Mouse (Mus musculus) CH12.LX (cell line): ENCODE results near the gene Itpr1. TPM values are rescaled to one million over a fixed set of nuclear protein-coding genes. Genes with fewer than 3 reads are reported as not detected.

Experiments
- DNase-seq: peaks from one replicate; pipeline ENCODE4 v3.0.0-alpha.2; 2013; ENCODE audit errors: extremely low read depth
- H3K27ac ChIP-seq: 2 replicates; pipeline ENCODE4 v1.5.1; 2012; ENCODE audit warnings: low read depth, mild to moderate bottlenecking, control low read depth, moderate library complexity; ENCODE audit not compliant: insufficient read depth
- H3K27me3 ChIP-seq: replicated peaks from 2 replicates; pipeline ENCODE3; 2012; ENCODE audit warnings: inconsistent platforms
- H3K36me3 ChIP-seq, 2 experiments: replicated peaks in 1 of 2; 2 replicates each; pipeline versions ENCODE3 to v1.6.1; 2012; ENCODE audit warnings: inconsistent platforms in 1 of 2, low read length in 1 of 2, mild to moderate bottlenecking in 1 of 2, mixed read lengths in 1 of 2, moderate library complexity in 1 of 2; ENCODE audit not compliant: control insufficient read depth in 1 of 2, insufficient read depth in 1 of 2
- H3K4me1 ChIP-seq, 2 experiments: 2 replicates each; pipeline ENCODE4 v1.6.1; 2012; ENCODE audit warnings: inconsistent platforms in 1 of 2, moderate library complexity in 1 of 2; ENCODE audit not compliant: insufficient read depth in 2 of 2, control insufficient read depth in 1 of 2
- H3K4me2 ChIP-seq: 2 replicates; pipeline ENCODE4 v1.6.1; 2012; ENCODE audit warnings: low read depth, mild to moderate bottlenecking, control low read depth; ENCODE audit not compliant: poor library complexity, insufficient read depth, severe bottlenecking
- H3K4me3 ChIP-seq, 3 experiments: fragments of 150-350 bp in 1 of 3; sonication (generic) in 1 of 3; replicated peaks in 1 of 3; 2 replicates each; pipeline versions ENCODE3 to v1.5.1; 2011 to 2012; ENCODE audit warnings: low read depth in 2 of 3, low read length in 2 of 3, mild to moderate bottlenecking in 2 of 3, moderate library complexity in 2 of 3, control low read depth in 1 of 3, improper control_type of control experiment in 1 of 3, inconsistent platforms in 1 of 3, mixed read lengths in 1 of 3; ENCODE audit not compliant: poor library complexity in 1 of 3
- H3K79me2 ChIP-seq: replicated peaks from 2 replicates; pipeline ENCODE4 v1.6.1; 2012; ENCODE audit warnings: mild to moderate bottlenecking, moderate library complexity; ENCODE audit not compliant: control insufficient read depth, poor library complexity, insufficient read depth, severe bottlenecking; ENCODE audit errors: extremely low read depth
- H3K9ac ChIP-seq: 2 replicates; pipeline ENCODE4 v1.6.1; 2012; ENCODE audit warnings: low read depth, mild to moderate bottlenecking, control low read depth, moderate library complexity; ENCODE audit not compliant: insufficient read depth
- H3K9me3 ChIP-seq: replicated peaks from 2 replicates; pipeline ENCODE3; 2012; ENCODE audit warnings: low read length, inconsistent platforms, mixed read lengths
- BHLHE40 ChIP-seq: IDR thresholded peaks from 2 replicates; pipeline ENCODE4 v1.6.1; 2011; ENCODE audit warnings: mild to moderate bottlenecking, low read depth, low read length, improper control_type of control experiment
- CTCF ChIP-seq, 2 experiments: IDR thresholded peaks in 1 of 2; conservative IDR thresholded peaks in 1 of 2; 2 replicates each; pipeline ENCODE4 v1.5.1; 2011 to 2012; ENCODE audit warnings: low read depth in 2 of 2, low read length in 2 of 2, improper control_type of control experiment in 1 of 2, inconsistent platforms in 1 of 2, mild to moderate bottlenecking in 1 of 2, moderate library complexity in 1 of 2
- E2F4 ChIP-seq: IDR thresholded peaks from 2 replicates; pipeline ENCODE4 v1.6.1; 2011; ENCODE audit warnings: low read depth, low read length, improper control_type of control experiment; ENCODE audit not compliant: insufficient replicate concordance
- EP300 ChIP-seq: IDR thresholded peaks from 2 replicates; pipeline ENCODE4 v1.6.1; 2011; ENCODE audit warnings: low read length, improper control_type of control experiment
- GABPA ChIP-seq: IDR thresholded peaks from 2 replicates; pipeline ENCODE4 v1.6.1; 2012; ENCODE audit warnings: low read depth, low read length, improper control_type of control experiment, inconsistent platforms; ENCODE audit not compliant: insufficient replicate concordance
- HCFC1 ChIP-seq: IDR thresholded peaks from 2 replicates; pipeline ENCODE4 v1.6.1; 2012; ENCODE audit warnings: low read depth, mild to moderate bottlenecking, inconsistent platforms, low read length, improper control_type of control experiment
- JUN ChIP-seq: IDR thresholded peaks from 2 replicates; pipeline ENCODE4 v1.6.1; 2011; ENCODE audit warnings: low read depth, mild to moderate bottlenecking, low read length, improper control_type of control experiment, moderate library complexity; ENCODE audit not compliant: insufficient read depth
- KAT2A ChIP-seq: IDR thresholded peaks from 2 replicates; pipeline ENCODE4 v1.6.1; 2012; ENCODE audit warnings: low read length, improper control_type of control experiment, inconsistent platforms; ENCODE audit not compliant: insufficient replicate concordance
- MAFK ChIP-seq: IDR thresholded peaks from 2 replicates; pipeline ENCODE4 v1.6.1; 2011; ENCODE audit warnings: low read length, improper control_type of control experiment; ENCODE audit not compliant: insufficient replicate concordance
- MAX ChIP-seq: IDR thresholded peaks from 2 replicates; pipeline ENCODE4 v1.6.1; 2011; ENCODE audit warnings: low read length, improper control_type of control experiment
- MXI1 ChIP-seq: IDR thresholded peaks from 2 replicates; pipeline ENCODE4 v1.6.1; 2011; ENCODE audit warnings: mild to moderate bottlenecking, low read depth, low read length, improper control_type of control experiment
- MYC ChIP-seq: IDR thresholded peaks from 2 replicates; pipeline ENCODE4 v1.6.1; 2011; ENCODE audit warnings: low read depth, mild to moderate bottlenecking, improper control_type of control experiment, low read length
- NELFE ChIP-seq: IDR thresholded peaks from 2 replicates; pipeline ENCODE4 v1.6.1; 2011; ENCODE audit warnings: low read depth, low read length, improper control_type of control experiment
- NRF1 ChIP-seq: IDR thresholded peaks from 2 replicates; pipeline ENCODE4 v1.6.1; 2014; ENCODE audit warnings: low read depth, mild to moderate bottlenecking, inconsistent platforms, low read length, improper control_type of control experiment, moderate library complexity
- RAD21 ChIP-seq: IDR thresholded peaks from 2 replicates; pipeline ENCODE4 v1.6.1; 2011; ENCODE audit warnings: low read depth, mild to moderate bottlenecking, low read length, improper control_type of control experiment, moderate library complexity
- RCOR1 ChIP-seq: conservative IDR thresholded peaks from 2 replicates; pipeline ENCODE4 v1.6.1; 2012; ENCODE audit warnings: low read depth, mild to moderate bottlenecking, inconsistent platforms, low read length, improper control_type of control experiment
- SIN3A ChIP-seq: IDR thresholded peaks from 2 replicates; pipeline ENCODE4 v1.6.1; 2012; ENCODE audit warnings: low read length, improper control_type of control experiment, inconsistent platforms
- SMC3 ChIP-seq: IDR thresholded peaks from 2 replicates; pipeline ENCODE4 v1.6.1; 2011; ENCODE audit warnings: low read depth, low read length, improper control_type of control experiment
- TBP ChIP-seq: conservative IDR thresholded peaks from 2 replicates; pipeline ENCODE4 v1.6.1; 2011; ENCODE audit warnings: low read depth, low read length, improper control_type of control experiment
- TCF12 ChIP-seq: IDR thresholded peaks from 2 replicates; pipeline ENCODE4 v1.6.1; 2014; ENCODE audit warnings: low read depth, mild to moderate bottlenecking, inconsistent platforms, low read length, improper control_type of control experiment
- UBTF ChIP-seq: IDR thresholded peaks from 2 replicates; pipeline ENCODE4 v1.6.1; 2012; ENCODE audit warnings: low read depth, mild to moderate bottlenecking, inconsistent platforms, low read length, improper control_type of control experiment, moderate library complexity
- USF1 ChIP-seq: IDR thresholded peaks from 2 replicates; pipeline ENCODE4 v1.6.1; 2014; ENCODE audit warnings: low read depth, mild to moderate bottlenecking, inconsistent platforms, low read length, improper control_type of control experiment
- ZC3H11A ChIP-seq: IDR thresholded peaks from 2 replicates; pipeline ENCODE4 v1.6.1; 2012; ENCODE audit warnings: low read depth, mild to moderate bottlenecking, inconsistent platforms, low read length, improper control_type of control experiment
- ZKSCAN1 ChIP-seq: IDR thresholded peaks from 2 replicates; pipeline ENCODE4 v1.6.1; 2012; ENCODE audit warnings: low read depth, inconsistent platforms, low read length, improper control_type of control experiment, borderline replicate concordance
- ZMIZ1 ChIP-seq: IDR thresholded peaks from 2 replicates; pipeline ENCODE4 v1.6.1; 2012; ENCODE audit warnings: low read depth, mild to moderate bottlenecking, inconsistent platforms, low read length, improper control_type of control experiment
- ZNF384 ChIP-seq: IDR thresholded peaks from 2 replicates; pipeline ENCODE4 v1.6.1; 2012; ENCODE audit warnings: low read depth, low read length, improper control_type of control experiment, inconsistent platforms
- dilution Hi-C: fragments of 300-500 bp; cut with MboI; formaldehyde crosslinking; loops from 2 replicates; pipeline ENCODE4 v1.14.3; 2020; ENCODE audit warnings: low sequenced_read_pairs; ENCODE audit not compliant: extremely low pct_unique_long_range_greater_than_20kb, extremely low pct_ligation_motif_present
- in situ Hi-C: fragments of 300-500 bp; cut with MboI; formaldehyde crosslinking; loops from 3 replicates; pipeline ENCODE4 v1.14.3; 2019; ENCODE audit warnings: low sequenced_read_pairs, low pct_ligation_motif_present, low pct_unique_long_range_greater_than_20kb, mixed read lengths
- polyA plus RNA-seq: library from polyadenylated mRNA; unstranded; fragments of >175 nt; gene quantifications from 2 replicates; pipeline ENCODE4 v1.2.1, GENCODE M21; 2012; ENCODE audit warnings: low read depth; ENCODE audit not compliant: insufficient read length
- total RNA-seq, 2 experiments: library from RNA; depleted of rRNA; stranded (reverse); fragments of 300-350 nt in 1 of 2; fragments of >200 nt in 1 of 2; gene quantifications; 2 replicates each; pipeline ENCODE4 v1.2.3; 2012 to 2014

Itpr1 gene
- total and polyA plus RNA-seq, 3 experiments: 42.8 to 73.1 (median 53.4) TPM

- no peak overlapping the region for H3K4me2 ChIP-seq
- no peak overlapping the region for H3K9ac ChIP-seq
- no peaks in the 10 kb centered on the region for H3K9me3 ChIP-seq
- H3K27ac ChIP-seq: no peak overlapping the region
- H3K79me2 ChIP-seq: no peaks in the 10 kb centered on the region
- H3K4me3 ChIP-seq: no peak overlapping the region
- dilution Hi-C loops: no loop called here
- no peak for TF ChIP-seq RCOR1
- TF ChIP-seq BHLHE40: no peak
- TF ChIP-seq JUN: no peak
- TF ChIP-seq ZC3H11A: no peak
- no peak for TF ChIP-seq MAFK
- TF ChIP-seq NELFE: no peak
- TF ChIP-seq E2F4: no peak
- TF ChIP-seq SIN3A: no peak
- no peak for TF ChIP-seq UBTF
- TF ChIP-seq ZKSCAN1: no peak
- no peak for TF ChIP-seq HCFC1
- no peak for TF ChIP-seq MAX
- TF ChIP-seq KAT2A: no peak
- no peak for TF ChIP-seq RAD21
- TF ChIP-seq USF1: no peak
- TF ChIP-seq TCF12: no peak
- no peak for TF ChIP-seq GABPA
- TF ChIP-seq, all 38 proteins: peak for 0
- Histone ChIP-seq H3K36me3 (peaks cover 21 to 90% of the 10 kb centered on the region in 2 experiments), H3K4me1 (peaks cover 0 to 5% of the 10 kb centered on the region in 2 experiments; a peak in 1 of 4 replicates), H3K27me3 (no peaks in the 10 kb centered on the region)
- DNase-seq: no peak
- in situ Hi-C loops: no loop called here
These were observed 240.7 kb downstream of the Itpr1 start for GRCm38 (mm10) chr6:108453618-108454017.

GRCm38 (mm10) chr6:108454061-108454891 lies 241.4 kb downstream of the Itpr1 start:
- TF ChIP-seq MAFK: no peak
- no peak for TF ChIP-seq E2F4
- TF ChIP-seq SIN3A: no peak
- TF ChIP-seq MXI1: no peak
- no peak for TF ChIP-seq GABPA
- no peak for TF ChIP-seq RCOR1
- TF ChIP-seq TCF12: no peak
- TF ChIP-seq MYC: no peak
- no peak for TF ChIP-seq EP300
- TF ChIP-seq NELFE: no peak
- no peak for TF ChIP-seq TBP
- no peak for TF ChIP-seq ZMIZ1
- no peak for TF ChIP-seq KAT2A
- TF ChIP-seq SMC3: no peak
- no peak for TF ChIP-seq CTCF (conservative IDR thresholded peaks at IDR 0.05 in 1 of 2, IDR thresholded peaks at IDR 0.05 in 1 of 2; ENCODE audit: low read depth in 2 of 2, low read length in 2 of 2)
- TF ChIP-seq NRF1: no peak
- no peak for TF ChIP-seq RAD21
- no peak for TF ChIP-seq ZNF384
- H3K4me1 ChIP-seq: no peaks in the 10 kb centered on the region
- H3K9me3 ChIP-seq: no peaks in the 10 kb centered on the region
- H3K4me2 ChIP-seq: no peak overlapping the region
- no peaks in the 10 kb centered on the region for H3K79me2 ChIP-seq
- H3K9ac ChIP-seq: no peak overlapping the region
- H3K27ac ChIP-seq: no peak overlapping the region
- dilution Hi-C loops: no loop called here
- peaks cover 25 to 92% of the 10 kb centered on the region in 2 experiments for H3K36me3 ChIP-seq
- no peak overlapping the region for H3K4me3 ChIP-seq
- no peaks in the 10 kb centered on the region for H3K27me3 ChIP-seq
- DNase-seq: no peak
- in situ Hi-C loops: no loop called here
